Mouse (Mus musculus) left cerebral cortex, adult 9 months (tissue): ENCODE data around the gene Otop3.
"Not testable (repeated sequence)": the region's sequence is repeated elsewhere in the genome, so short reads cannot be mapped to it uniquely, and the experiment has no call there.

ENCODE experiments used
- DNase-seq, 2 experiments: peaks; one replicate each; pipeline ENCODE4 v3.0.0; 2022; ENCODE audit warnings: low spot score in 2 of 2

The Otop3 gene

DNA sequence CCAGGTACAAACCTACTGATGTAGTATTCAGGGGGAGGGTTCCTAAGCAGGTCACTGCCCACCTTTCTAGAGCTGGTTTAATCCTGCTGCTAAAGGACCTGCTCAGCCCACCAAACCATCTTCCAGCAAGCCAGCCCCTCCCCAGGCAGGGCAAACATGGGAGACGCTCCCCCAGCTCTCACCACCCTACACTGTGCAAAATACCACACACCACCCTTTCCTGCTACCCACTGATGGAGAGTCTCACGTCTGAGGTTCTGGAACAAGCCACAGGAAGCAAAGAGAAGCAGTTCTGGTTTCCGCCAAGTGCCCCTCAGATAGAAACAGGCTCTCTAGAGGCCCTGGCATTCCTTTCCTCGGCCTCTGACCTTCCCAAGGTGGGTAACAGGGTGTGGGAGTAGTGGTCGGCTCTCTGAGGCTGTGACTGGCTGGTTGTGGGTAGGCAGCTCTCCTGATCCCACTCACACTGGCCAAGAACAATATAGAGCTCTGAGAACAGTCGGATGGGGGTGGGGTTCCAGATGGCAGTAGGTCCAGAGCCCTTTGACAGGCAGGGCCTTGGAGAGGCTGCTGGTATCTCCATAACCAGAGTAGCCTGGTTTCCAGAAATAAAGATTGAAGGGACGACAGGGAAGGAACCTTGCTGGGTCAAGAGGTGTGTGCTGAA is 31.6 kb downstream of the Otop3 start:
- peak in 1 of 2 experiments; percentile 35 for DNase-seq

DNA sequence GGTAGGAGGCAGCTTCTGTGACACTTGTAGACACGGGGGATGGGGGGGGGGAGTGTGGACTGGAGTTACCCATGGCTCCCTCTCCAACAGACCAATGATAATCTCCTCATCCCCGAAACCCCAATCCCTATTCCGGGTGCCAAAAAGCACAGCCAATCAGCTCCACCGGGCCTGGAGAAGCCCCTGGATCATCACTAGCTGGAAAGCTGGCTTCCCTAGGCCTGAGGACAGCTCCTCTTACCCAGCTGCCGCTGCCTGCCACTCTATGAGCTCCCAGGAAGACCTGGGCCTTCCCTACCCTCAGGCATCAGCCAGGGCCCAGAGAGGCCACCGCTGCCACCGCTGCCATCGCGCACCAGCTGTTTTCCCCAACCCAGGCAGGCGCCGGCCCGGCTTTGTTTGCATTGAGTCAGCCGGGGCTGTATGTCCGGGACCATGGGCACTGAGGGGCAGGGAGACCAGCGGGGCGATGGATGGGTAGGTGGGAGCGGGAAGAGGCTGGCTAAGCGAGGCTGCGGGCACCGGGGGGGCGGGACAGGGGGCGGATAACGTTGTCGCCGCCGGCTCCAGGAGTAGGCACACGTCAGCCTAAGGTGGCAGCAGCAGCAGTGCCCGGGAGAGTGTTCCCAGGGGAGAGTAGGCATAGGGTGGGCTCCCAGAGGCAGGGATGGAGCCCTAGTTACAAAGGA is 32.3 kb downstream of the Otop3 start:
- DNase-seq, result peak; percentile 44 to 67

DNA sequence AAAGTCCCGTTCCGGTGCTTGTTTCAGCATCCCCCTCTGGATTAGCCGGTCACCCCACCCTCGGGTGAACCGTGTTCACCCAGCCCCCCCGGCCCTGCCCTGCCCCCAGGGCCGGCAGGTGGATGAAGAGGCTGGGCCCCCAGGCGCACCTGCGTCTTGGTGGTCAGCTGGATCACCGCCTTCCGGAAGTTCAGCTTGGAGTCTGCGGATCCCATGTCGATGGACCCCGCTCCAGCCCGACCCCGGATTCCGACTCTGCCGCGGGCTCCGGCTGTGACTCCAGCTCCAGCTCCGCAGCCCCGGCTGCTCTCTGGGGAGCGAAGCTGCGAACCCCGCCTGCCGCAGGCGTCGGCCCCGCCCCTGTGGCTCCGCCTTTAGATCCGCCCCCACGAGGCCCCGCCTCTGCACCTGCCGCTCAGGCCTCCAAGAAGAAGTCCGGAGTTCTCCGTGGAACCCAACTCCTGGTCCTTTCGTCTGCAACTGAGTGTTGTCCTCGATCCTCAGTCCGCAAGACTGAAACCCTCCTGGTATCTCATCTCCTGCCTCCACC is 32.9 kb downstream of the Otop3 start, which contains the start of gene Hid1:
Gene Hid1 (minus strand): TSS at position 362 of the 550 bp plus-strand sequence.
- DNase-seq, result peak; percentile 48 to 85

DNA sequence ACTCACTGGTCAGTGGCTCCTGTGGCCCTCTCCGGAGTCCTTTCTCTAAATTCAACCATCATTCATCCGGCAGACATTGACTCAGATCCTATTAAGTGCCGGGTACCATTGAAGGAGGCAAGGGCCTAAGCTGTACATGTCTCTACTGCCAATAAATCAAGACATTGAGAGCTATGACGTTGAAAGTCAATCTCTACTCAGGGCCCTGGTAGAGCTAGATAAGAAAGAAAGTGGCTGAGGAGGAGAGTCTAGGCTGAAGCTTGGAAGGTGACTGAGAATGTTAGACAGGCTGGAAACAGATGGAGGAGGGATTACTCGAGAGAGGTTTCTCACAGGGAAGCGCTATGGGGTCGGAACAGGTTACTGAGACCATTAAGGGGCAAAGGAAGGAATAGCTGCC is 35.8 kb downstream of the Otop3 start:
- DNase-seq, result no peak

DNA sequence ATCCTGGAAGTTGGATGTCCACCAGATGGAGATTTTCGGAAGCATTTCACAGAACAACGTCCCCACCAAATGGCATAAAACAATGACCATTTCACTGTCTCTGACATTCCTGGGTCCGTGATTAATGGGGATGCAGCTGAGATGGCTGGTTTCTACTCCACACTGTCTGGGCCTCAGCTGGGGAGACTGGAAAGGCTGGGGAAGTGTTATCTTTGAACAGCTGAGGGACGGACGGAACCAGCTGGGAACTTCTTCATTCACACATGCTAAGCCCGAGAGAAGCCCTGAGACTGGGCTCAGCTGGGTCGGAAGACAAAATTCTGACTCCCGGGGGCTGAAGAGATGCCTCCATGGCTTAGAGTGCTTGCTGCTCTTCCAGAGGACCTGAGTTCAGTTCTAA is 36.8 kb downstream of the Otop3 start:
- no peak for DNase-seq

DNA sequence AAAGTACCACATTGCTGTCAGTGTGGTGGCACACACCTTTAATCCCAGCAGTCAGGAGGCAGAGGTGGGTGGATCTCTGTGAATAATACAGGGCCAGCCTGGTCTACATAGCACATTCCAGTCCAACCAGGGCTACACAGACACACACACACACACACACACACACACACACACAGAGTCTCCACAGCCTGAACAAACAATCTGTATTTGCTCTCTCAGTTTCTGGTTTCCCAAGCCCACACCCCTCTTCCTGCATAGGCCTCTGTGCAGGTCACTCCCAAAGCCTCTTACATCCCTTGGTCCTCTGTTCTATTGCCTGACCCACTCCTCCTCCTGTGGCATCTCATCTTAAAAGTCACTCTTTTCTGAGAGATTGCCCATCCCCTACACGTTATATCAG is 37.5 kb downstream of the Otop3 start:
- no peak for DNase-seq

DNA sequence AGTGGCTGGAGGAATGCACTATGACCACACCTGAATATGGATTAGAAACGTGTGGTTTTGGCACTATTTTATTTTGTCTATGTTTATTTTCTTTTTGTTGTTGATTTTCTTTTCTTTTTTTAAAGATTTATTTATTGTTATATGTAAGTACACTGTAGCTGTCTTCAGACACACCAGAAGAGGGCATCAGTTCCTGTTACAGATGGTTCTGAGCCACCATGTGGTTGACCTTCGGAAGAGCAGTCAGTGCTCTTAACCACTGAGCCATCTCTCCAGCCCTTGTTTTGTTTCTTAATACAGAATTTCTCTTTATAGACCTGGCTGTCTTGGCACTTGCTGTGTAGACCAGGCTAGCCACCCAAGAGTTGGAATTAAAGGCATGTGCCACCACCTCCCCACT is 38.2 kb downstream of the Otop3 start:
- DNase-seq, result no peak

DNA sequence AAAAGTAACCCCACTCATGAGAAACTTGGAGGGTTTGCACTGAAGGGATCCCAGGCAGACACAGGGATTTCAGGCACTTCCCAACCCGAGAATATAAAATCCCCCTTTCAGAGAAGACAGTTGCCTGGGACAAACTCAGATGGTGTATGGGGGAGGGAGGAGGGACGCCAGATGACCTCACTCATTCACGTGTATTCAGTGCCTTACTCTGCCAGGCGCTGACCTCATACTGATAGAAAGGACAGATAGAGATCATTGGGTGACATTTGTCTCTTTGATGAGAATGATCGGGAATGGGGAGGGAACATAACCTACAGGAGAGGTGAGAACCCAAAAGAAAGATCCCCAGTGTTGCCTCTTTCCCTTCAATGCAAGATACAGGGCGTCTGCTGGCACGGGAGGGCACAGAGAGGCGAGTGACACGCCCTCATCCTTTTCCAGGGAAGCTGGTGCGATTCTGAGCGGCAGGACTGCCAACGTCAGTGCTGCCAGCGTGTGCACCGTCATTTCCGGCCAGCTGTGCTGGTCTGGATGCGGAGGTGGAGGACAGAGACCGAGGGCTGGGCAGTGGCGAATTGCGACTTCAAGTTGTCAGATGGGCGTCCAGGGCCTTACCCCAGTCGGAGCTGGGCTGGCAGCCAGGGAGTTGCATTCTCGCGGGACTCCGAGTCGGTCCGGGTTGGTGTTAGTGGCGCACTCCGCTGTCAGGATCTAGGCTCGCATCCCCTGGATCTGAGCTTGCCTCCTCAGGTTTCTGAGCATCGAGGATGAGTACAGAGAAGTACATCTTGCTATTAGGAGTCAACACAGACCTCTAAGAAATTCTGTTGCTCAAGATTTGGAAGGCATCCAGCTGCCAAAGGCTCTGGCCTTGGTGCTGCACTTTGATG is 39.5 kb downstream of the Otop3 start:
- peak; percentile 61 to 83 for DNase-seq

DNA sequence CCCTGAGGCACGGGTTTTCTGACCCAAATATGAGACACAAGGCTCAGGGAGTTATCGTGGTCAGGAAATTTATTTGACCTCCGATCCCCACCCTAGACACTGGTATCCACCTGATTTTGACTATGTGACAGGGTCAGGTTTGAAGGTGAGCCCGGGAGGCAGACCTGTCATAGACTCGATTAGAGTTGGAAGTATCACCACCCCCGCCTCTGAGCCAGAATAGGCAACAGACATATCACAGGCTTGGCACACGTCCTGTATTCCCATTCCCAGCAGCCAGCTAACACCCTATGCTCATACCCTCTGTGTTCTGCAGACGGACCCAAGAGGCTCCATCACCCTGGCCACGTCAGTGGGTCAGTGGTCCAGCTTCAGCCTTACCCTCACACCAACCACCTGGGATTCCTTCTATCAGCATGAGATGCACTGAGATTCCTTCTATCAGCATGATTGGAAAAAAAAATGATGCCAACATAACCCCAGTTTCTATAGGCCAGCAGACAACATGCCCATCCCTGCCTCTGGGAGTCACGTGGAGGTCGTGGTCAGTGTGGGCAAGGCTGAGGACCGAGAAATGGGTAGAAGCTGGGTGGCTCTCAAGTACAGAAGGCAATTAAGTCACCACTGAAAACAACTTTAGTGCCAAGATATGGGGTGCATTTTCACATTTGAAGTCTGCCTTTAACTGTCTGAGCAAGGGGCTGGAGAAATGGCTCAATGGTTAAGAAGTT is 40.3 kb downstream of the Otop3 start:
- DNase-seq, result peak in 1 of 2 experiments; percentile 56

DNA sequence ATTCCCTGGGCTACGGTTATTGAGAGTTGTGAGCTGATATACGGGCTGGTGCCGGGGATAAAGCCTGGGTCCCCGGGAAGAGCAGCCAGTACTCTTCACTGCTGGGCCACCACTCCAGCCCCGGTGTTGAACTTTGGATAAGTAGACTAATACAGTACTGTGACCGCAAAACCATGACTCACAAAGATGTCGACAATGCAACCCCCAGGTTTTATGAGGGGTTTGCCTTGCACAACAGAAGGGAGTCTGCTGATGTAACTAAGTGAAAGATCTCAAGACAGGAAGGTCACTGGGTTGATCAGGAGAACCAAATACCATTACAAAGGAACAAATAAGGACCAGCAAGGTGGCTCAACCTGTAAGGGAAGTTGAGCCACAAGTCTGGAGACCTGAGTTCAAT is 42.2 kb downstream of the Otop3 start:
- no peak for DNase-seq

DNA sequence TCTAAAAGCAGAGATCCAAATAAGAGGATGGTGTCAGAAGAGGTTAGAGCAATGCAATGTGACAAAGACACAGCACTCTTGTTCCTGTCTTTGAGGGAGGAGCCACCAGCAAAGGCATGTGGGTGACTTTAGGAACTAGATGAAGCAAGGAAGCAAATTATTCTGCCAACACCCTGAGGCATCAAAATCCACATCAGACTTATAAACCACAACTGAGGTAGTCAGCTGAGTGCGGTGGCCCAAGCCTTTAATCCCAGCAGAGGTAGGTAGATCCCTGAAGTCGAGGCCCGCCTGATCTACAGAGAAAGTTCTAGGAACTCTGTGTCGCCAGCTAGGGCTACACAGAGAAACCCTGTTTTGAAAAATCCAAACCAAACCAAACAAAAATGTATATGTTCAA is 42.7 kb downstream of the Otop3 start:
- DNase-seq, result no peak

DNA sequence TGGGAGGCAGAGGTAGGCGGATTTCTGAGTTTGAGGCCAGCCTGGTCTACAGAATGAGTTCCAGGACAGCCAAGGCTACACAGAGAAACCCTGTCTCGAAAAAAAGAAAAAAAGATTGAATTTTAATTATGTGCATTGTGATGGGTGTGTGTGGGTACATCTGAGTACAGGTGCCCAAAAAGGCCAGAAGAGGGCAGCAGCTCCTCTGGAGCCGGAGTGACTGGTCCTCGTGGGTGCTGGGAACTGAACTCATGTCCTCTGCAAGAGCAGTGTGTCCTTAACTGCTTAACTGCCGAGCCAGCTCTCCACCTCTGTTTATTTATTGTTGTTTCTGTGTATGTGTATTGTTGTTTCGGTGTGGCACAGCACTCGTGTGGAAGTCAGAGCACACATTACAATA is 43.3 kb downstream of the Otop3 start:
- DNase-seq, result no peak

DNA sequence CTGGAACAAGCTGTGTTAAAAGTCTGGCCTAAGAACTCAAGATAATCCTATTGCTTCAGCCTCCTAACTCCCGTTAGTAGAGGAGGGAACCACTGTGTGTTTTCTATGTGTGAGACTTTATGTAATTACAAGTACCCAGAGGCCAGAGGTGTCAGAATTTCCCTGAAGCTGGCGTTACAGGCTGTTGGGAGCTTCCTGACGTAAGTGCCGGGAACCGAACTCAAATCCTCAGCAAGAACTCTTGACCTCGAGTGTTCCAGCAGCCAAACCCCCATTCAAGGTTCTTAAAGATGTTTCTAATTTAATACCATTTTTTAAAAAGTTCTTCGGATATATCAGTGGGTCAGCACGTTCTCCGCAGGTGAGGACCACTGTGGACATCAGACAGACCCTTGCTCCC is 46.7 kb downstream of the Otop3 start:
- DNase-seq, result no peak

DNA sequence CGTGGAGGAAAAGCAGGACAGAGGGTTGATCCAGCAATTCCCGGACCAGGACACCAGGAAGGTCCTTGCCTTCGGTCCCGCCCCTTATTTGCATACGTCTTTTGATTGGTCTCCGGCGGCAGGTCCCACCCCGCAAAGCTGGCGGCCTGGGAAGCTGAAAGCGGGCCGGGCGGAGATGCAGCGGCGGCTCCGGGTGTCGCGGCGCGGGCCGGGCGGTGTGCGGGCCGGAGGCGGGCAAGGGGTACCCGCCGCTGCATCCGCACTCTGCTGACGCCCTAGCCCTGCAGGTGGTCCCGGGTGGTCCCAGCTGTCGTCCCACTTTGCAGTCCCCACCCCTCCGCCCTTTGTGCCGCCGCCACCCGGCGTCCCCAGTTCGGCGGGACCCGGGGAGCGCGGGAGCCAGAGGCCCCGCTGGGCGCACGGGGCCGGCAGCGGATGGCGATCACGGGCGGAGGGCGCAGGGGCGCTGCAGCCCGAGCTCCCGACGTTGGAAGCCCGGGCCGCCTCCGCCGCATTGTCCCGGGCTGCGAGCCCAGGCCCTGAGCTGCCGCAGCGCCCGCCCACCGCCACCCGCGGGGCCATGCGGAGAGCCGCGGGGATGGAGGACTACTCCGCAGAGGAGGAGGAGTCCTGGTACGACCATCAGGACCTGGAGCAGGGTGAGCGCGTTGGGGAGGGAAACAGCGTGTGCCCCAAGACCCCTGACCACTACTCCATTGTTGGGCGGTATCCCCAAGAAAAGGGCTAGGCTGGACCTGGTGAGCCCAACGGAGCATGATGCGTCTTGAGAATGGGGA is 47.4 kb downstream of the Otop3 start, which contains the start of gene Cdr2l:
Gene Cdr2l (plus strand): TSS at position 174 of the 797 bp plus-strand sequence.
- DNase-seq, result peak in 1 of 2 experiments; percentile 88

DNA sequence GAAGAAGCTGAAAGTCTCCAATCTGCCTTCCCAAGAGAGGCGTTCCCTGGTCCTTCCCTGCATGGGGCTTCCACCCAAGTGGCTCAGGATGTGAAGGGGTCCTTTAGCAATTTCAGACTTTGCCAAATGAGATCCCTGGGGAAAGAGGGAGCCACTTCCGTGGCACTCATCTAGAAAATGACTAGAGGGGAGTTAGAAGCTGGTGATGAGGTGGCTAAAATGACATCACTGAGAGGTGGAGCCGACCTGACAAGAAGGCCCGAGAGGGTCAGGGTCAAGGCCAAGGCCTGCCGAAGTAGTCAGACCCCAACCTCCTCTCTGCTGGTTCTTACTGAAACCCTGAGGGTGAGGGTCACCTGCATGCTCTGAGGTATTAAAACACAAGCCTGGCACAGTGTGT is 48.4 kb downstream of the Otop3 start:
- DNase-seq, result no peak

DNA sequence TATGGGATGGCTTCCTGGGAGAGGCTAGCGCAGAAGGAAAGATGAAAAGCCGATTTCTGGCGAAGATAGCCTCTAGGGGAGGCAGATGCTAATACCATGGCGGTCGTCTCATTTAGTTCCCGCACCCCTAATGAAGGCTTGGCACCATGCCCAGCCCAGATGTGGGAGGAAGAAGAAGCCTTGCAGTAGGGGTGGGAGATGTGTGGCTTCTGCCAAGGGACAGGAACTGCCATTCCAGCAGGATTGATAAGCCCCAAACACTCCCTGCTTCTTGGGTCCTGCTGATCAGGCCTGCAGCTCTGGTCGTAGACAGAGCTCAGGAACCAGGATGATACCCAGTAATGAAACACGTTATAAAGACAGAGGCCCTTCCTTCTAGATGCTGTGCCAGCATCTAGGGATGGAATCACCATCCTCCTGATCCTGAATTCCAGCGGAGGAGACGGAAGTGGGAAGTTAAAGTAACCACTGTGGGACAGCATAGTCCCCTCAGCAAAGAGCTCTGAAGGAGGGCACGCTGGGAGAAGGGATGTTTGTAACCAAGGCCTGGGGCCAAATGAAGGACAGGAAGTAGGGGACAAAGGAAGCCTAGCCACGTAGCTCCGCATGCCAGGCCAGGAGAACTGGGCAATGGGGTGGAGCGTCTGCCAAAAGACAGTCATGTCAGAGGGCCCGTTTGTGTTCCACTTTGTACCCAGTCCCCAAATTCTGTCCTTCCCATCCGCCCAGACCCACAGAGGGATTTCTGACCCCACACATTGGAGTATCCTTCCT is 49.4 kb downstream of the Otop3 start:
- DNase-seq, result peak in 1 of 2 experiments; percentile 65

DNA sequence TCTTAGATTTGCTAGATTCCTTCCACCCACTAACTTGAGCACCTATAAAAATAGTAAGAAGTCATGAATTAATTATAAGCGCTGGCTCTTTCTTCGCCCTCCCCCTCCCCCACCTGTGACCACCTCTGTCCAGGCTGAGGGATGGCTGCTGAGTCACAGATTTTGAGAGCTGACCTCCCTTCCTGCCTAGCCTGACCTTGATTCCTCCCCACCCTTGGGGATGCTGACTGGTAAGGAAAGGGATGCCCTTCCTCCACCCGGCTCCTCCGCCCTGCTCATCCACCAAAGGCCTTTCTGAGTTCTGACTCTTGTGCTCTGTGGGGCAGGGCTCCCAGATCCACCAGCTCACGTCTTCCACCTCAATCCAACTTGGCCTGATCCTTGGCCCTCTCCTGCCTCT is 50.1 kb downstream of the Otop3 start:
- DNase-seq, result no peak

DNA sequence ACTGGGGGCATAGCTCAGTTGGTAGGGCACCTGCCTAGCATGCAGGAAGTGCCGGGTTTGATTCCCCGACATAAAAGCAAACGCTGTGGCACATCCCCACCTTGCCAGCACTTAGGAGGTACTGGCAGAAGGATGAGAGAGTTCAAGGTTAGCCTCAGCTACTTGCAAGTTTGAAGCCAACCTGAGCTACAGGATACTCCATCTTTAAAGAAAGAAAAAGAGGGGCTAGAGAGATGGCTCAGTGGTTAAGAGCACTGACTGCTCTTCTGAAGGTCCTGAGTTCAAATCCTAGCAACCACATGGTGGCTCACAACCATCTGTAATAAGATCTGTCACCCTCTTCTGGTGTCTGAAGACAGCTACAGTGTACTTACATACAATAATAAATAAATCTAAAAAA is 52.3 kb downstream of the Otop3 start:
- DNase-seq, result not testable (repeated sequence)

DNA sequence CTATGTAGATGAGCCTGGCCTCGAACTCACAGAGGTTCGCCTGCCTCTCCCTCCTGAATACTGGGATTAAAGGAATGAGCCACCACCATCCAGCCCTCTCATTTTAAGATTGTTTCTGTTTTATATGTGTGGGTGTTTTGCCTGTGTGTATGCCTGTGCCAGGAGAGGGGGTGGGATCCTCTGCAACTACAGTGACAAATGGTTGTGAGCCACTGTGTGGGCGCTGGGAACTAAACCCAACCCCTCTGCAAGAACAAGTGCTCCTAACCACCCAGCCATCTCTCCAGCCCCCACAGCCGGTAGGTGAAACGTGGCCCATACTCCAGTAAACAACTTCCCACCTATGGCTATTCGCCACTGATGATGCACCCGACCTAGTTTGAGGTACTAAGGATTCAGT is 56.8 kb downstream of the Otop3 start:
- DNase-seq, result no peak
